Mouse (Mus musculus) myocyte (in vitro differentiated cells): ENCODE measurements around the gene Lrmda. TPM values are rescaled to one million over a fixed set of nuclear protein-coding genes. Genes with fewer than 3 reads are reported as not detected.

Experiments
- H3K27me3 ChIP-seq: one replicate; pipeline ENCODE4 v1.6.1; 2011; ENCODE audit not compliant: control insufficient read depth, insufficient read depth, insufficient read length
- H3K36me3 ChIP-seq: one replicate; pipeline ENCODE4 v1.6.1; 2011; ENCODE audit not compliant: control insufficient read depth, insufficient read depth
- H3K4me2 ChIP-seq: one replicate; pipeline ENCODE4 v1.6.1; 2011; ENCODE audit warnings: low read depth, control low read depth
- H3K4me3 ChIP-seq: one replicate; pipeline ENCODE4 v1.5.1; 2011; ENCODE audit warnings: mild to moderate bottlenecking, control low read depth, moderate library complexity
- H3K79me2 ChIP-seq: one replicate; pipeline ENCODE4 v1.6.1; 2011; ENCODE audit not compliant: control insufficient read depth, insufficient read depth
- H3ac ChIP-seq: one replicate; pipeline ENCODE4 v1.6.1; 2011; ENCODE audit not compliant: control insufficient read depth, insufficient read length
- CEBPB ChIP-seq: IDR thresholded peaks from 2 replicates; pipeline ENCODE4 v1.6.1; 2011; ENCODE audit warnings: mild to moderate bottlenecking, moderate library complexity; ENCODE audit not compliant: poor library complexity, insufficient read depth, severe bottlenecking
- E2F4 ChIP-seq: IDR thresholded peaks from one replicate; pipeline ENCODE4 v1.6.1; 2011; ENCODE audit warnings: mild to moderate bottlenecking, control low read depth, moderate library complexity; ENCODE audit not compliant: insufficient read depth
- MAX ChIP-seq: IDR thresholded peaks from one replicate; pipeline ENCODE4 v1.6.1; 2011; ENCODE audit warnings: low read depth, mild to moderate bottlenecking, control low read depth
- MYOD1 ChIP-seq, 3 experiments: IDR thresholded peaks; one replicate each; pipeline ENCODE4 v1.6.1; 2011; ENCODE audit warnings: control low read depth in 2 of 3, low read depth in 2 of 3, mild to moderate bottlenecking in 2 of 3, moderate library complexity in 1 of 3; ENCODE audit not compliant: insufficient read length in 2 of 3, control insufficient read depth in 1 of 3
- MYOG ChIP-seq, 3 experiments: IDR thresholded peaks; one replicate each; pipeline ENCODE4 v1.6.1; 2011; ENCODE audit warnings: control low read depth in 2 of 3, low read depth in 2 of 3, mild to moderate bottlenecking in 2 of 3; ENCODE audit not compliant: insufficient read length in 2 of 3, control insufficient read depth in 1 of 3, insufficient read depth in 1 of 3
- POLR2A ChIP-seq: IDR thresholded peaks from one replicate; pipeline ENCODE4 v1.6.1; 2011; ENCODE audit warnings: low read depth, mild to moderate bottlenecking, control low read depth, moderate library complexity; ENCODE audit not compliant: insufficient read length
- POLR2AphosphoS2 ChIP-seq: IDR thresholded peaks from one replicate; pipeline ENCODE4 v1.6.1; 2011; ENCODE audit warnings: low read depth, control low read depth; ENCODE audit not compliant: insufficient read length
- REST ChIP-seq: IDR thresholded peaks from one replicate; pipeline ENCODE4 v1.6.1; 2011; ENCODE audit warnings: mild to moderate bottlenecking, control low read depth, moderate library complexity; ENCODE audit not compliant: insufficient read depth, insufficient read length
- SRF ChIP-seq: IDR thresholded peaks from one replicate; pipeline ENCODE4 v1.6.1; 2011; ENCODE audit warnings: low read depth; ENCODE audit not compliant: control insufficient read depth, insufficient read length
- TCF12 ChIP-seq: IDR thresholded peaks from one replicate; pipeline ENCODE4 v1.6.1; 2011; ENCODE audit warnings: mild to moderate bottlenecking, control low read depth; ENCODE audit not compliant: poor library complexity, insufficient read depth, severe bottlenecking
- TCF3 ChIP-seq: IDR thresholded peaks from one replicate; pipeline ENCODE4 v1.6.1; 2011; ENCODE audit warnings: low read depth, control low read depth; ENCODE audit not compliant: insufficient read length
- USF1 ChIP-seq: IDR thresholded peaks from one replicate; pipeline ENCODE4 v1.6.1; 2011; ENCODE audit warnings: low read depth, mild to moderate bottlenecking, control low read depth, moderate library complexity
- polyA plus RNA-seq: library from polyadenylated mRNA; unstranded; fragments of >200 nt; fragmentation: generic; extraction: Trizol; gene quantifications from one replicate; pipeline ENCODE4 v1.2.1, GENCODE M21; 2012; ENCODE audit warnings: missing spikeins

Gene Lrmda
- polyA plus RNA-seq, 1 experiment, result 1.9 TPM

GRCm38 (mm10) chr14:22495286-22495685 is 475.8 kb downstream of the Lrmda start:
- TF ChIP-seq MAX, result no peak
- TF ChIP-seq REST, result no peak
- TF ChIP-seq MYOG (IDR thresholded peaks at IDR 0.05; ENCODE audit: control insufficient read depth in 1 of 3, insufficient read depth in 1 of 3, insufficient read length in 2 of 3, low read depth in 2 of 3), result no peak
- no peak for TF ChIP-seq MYOD1 (IDR thresholded peaks at IDR 0.05; ENCODE audit: control insufficient read depth in 1 of 3, insufficient read length in 2 of 3, low read depth in 2 of 3)
- TF ChIP-seq TCF3, result no peak
- no peak overlapping the region for H3K4me2 ChIP-seq
- no peaks in the 10 kb centered on the region for H3K36me3 ChIP-seq
- no peak overlapping the region for H3K4me3 ChIP-seq
- H3K27me3 ChIP-seq, result peaks cover 16% of the 10 kb centered on the region
- H3K79me2 ChIP-seq, result no peaks in the 10 kb centered on the region
- no peak overlapping the region for H3ac ChIP-seq

GRCm38 (mm10) chr14:22497636-22498131 is 478.2 kb downstream of the Lrmda start:
- no peaks in the 10 kb centered on the region for H3K79me2 ChIP-seq
- peaks cover 13% of the 10 kb centered on the region for H3K27me3 ChIP-seq
- H3K4me3 ChIP-seq, result no peak overlapping the region
- H3ac ChIP-seq, result no peak overlapping the region
- no peak overlapping the region for H3K4me2 ChIP-seq
- TF ChIP-seq MAX, result no peak
- TF ChIP-seq USF1, result no peak
- no peak for TF ChIP-seq MYOD1 (IDR thresholded peaks at IDR 0.05; ENCODE audit: control insufficient read depth in 1 of 3, insufficient read length in 2 of 3, low read depth in 2 of 3)
- no peak for TF ChIP-seq POLR2AphosphoS2
- TF ChIP-seq TCF3, result no peak
- TF ChIP-seq E2F4, result no peak
- no peak for TF ChIP-seq POLR2A
- H3K36me3 ChIP-seq, result no peaks in the 10 kb centered on the region

- TF ChIP-seq TCF3 (no peak), CEBPB (no peak), MAX (no peak), E2F4 (no peak), SRF (no peak), MYOD1 (IDR thresholded peaks at IDR 0.05; ENCODE audit: control insufficient read depth in 1 of 3, insufficient read length in 2 of 3, low read depth in 2 of 3) (no peak), TCF12 (no peak), POLR2AphosphoS2 (no peak), MYOG (IDR thresholded peaks at IDR 0.05; ENCODE audit: control insufficient read depth in 1 of 3, insufficient read depth in 1 of 3, insufficient read length in 2 of 3, low read depth in 2 of 3) (no peak), USF1 (no peak), REST (no peak)
- Histone ChIP-seq H3K4me3 (no peak overlapping the region), H3K79me2 (no peaks in the 10 kb centered on the region), H3K27me3 (no peaks in the 10 kb centered on the region), H3ac (no peak overlapping the region), H3K36me3 (no peaks in the 10 kb centered on the region), H3K4me2 (no peak overlapping the region)
These were observed 490.4 kb downstream of the Lrmda start for GRCm38 (mm10) chr14:22509747-22510530.

GRCm38 (mm10) chr14:22510531-22510785 is 490.9 kb downstream of the Lrmda start:
- H3ac ChIP-seq, result no peak overlapping the region
- H3K79me2 ChIP-seq, result no peaks in the 10 kb centered on the region
- H3K4me2 ChIP-seq, result no peak overlapping the region
- no peak for TF ChIP-seq E2F4
- TF ChIP-seq MYOD1 (IDR thresholded peaks at IDR 0.05; ENCODE audit: control insufficient read depth in 1 of 3, insufficient read length in 2 of 3, low read depth in 2 of 3), result no peak
- no peak for TF ChIP-seq USF1
- TF ChIP-seq MYOG (IDR thresholded peaks at IDR 0.05; ENCODE audit: control insufficient read depth in 1 of 3, insufficient read depth in 1 of 3, insufficient read length in 2 of 3, low read depth in 2 of 3), result no peak
- TF ChIP-seq TCF3, result no peak
- TF ChIP-seq SRF, result no peak
- TF ChIP-seq CEBPB, result no peak
- TF ChIP-seq POLR2AphosphoS2, result no peak
- TF ChIP-seq TCF12, result no peak
- TF ChIP-seq MAX, result no peak
- TF ChIP-seq POLR2A, result no peak
- no peak for TF ChIP-seq REST
- no peaks in the 10 kb centered on the region for H3K36me3 ChIP-seq
- H3K27me3 ChIP-seq, result no peaks in the 10 kb centered on the region
- no peak overlapping the region for H3K4me3 ChIP-seq

GRCm38 (mm10) chr14:22514362-22515084 is 495.0 kb downstream of the Lrmda start:
- H3K4me3 ChIP-seq, result no peak overlapping the region
- no peaks in the 10 kb centered on the region for H3K27me3 ChIP-seq
- TF ChIP-seq TCF3 (no peak), E2F4 (no peak), POLR2AphosphoS2 (no peak), POLR2A (no peak), USF1 (no peak), MAX (no peak), CEBPB (no peak)
- H3ac ChIP-seq, result no peak overlapping the region
- H3K4me2 ChIP-seq, result no peak overlapping the region
- no peaks in the 10 kb centered on the region for H3K79me2 ChIP-seq
- no peaks in the 10 kb centered on the region for H3K36me3 ChIP-seq
